Mouse (Mus musculus) neural tube, embryonic 12.5 days (tissue): ENCODE results near the gene Gli2. TPM values are rescaled to one million over a fixed set of nuclear protein-coding genes. Genes with fewer than 3 reads are reported as not detected.

Experiments
- ATAC-seq: fragments of 200-750 bp; cut with Nextera tagmentation; 2 replicates; pipeline ENCODE4 v1.8.0; 2017; ENCODE audit warnings: low read depth, mild to moderate bottlenecking, moderate TSS enrichment, moderate library complexity; ENCODE audit not compliant: low FRiP score
- H3K27ac ChIP-seq: fragments of 300-500 bp; sonication (generic); 2 replicates; pipeline ENCODE4 v1.5.1; 2016
- H3K27me3 ChIP-seq: fragments of 300-500 bp; sonication (generic); replicated peaks from 2 replicates; pipeline ENCODE4 v1.6.1; 2016; ENCODE audit warnings: mild to moderate bottlenecking
- H3K36me3 ChIP-seq: fragments of 300-500 bp; sonication (generic); 2 replicates; pipeline ENCODE4 v1.6.1; 2016; ENCODE audit warnings: mild to moderate bottlenecking
- H3K4me1 ChIP-seq: fragments of 300-500 bp; sonication (generic); 2 replicates; pipeline ENCODE4 v1.6.1; 2016
- H3K4me2 ChIP-seq: fragments of 300-500 bp; sonication (generic); replicated peaks from 2 replicates; pipeline ENCODE4 v1.6.1; 2016; ENCODE audit warnings: mild to moderate bottlenecking
- H3K4me3 ChIP-seq: fragments of 300-500 bp; sonication (generic); 2 replicates; pipeline ENCODE4 v1.5.1; 2016
- H3K9ac ChIP-seq: fragments of 300-500 bp; sonication (generic); 2 replicates; pipeline ENCODE4 v1.6.1; 2016; ENCODE audit warnings: mild to moderate bottlenecking
- H3K9me3 ChIP-seq: fragments of 300-500 bp; sonication (generic); 2 replicates; pipeline ENCODE4 v1.6.1; 2016; ENCODE audit warnings: mild to moderate bottlenecking
- WGBS: fragments of 180-500 bp; shearing (Covaris S2); methylation state at CpG from one replicate; pipeline ENCODE4 v1.1.7; 2016; 5-methylcytosine and 5-hydroxymethylcytosine counted together
- polyA plus RNA-seq: library from polyadenylated mRNA; unstranded; fragments of >200 nt; fragmentation: Nextera tagmentation; extraction: Ambion mirVana; gene quantifications from 2 replicates; pipeline ENCODE4 v1.2.1, GENCODE M21; 2016

The Gli2 gene
- polyA plus RNA-seq, 1 experiment from 2014 or later: 6.6 TPM

- no peaks in the 10 kb centered on the region for H3K27me3 ChIP-seq
Observed at GRCm38 (mm10) chr1:118954434-118955301, 98.8 kb downstream of the Gli2 start.

GRCm38 (mm10) chr1:118953031-118953430 lies 100.4 kb downstream of the Gli2 start:
- no peak overlapping the region for H3K4me2 ChIP-seq
- H3K9ac ChIP-seq: no peak overlapping the region
- no peak overlapping the region for H3K4me3 ChIP-seq
- H3K4me1 ChIP-seq: peaks cover 16% of the 10 kb centered on the region
- H3K9me3 ChIP-seq: no peaks in the 10 kb centered on the region
- H3K36me3 ChIP-seq: peaks cover 11% of the 10 kb centered on the region
- no peak for ATAC-seq
- WGBS: 93% methylated on average over 3 of the region's 3 CpGs
- H3K27ac ChIP-seq: no peak overlapping the region
- no peaks in the 10 kb centered on the region for H3K27me3 ChIP-seq

More at GRCm38 (mm10) chr1:118954434-118955301, 98.8 kb downstream of the Gli2 start:
- Histone ChIP-seq H3K4me1 (peaks cover 16% of the 10 kb centered on the region), H3K27ac (no peak overlapping the region), H3K9ac (no peak overlapping the region), H3K36me3 (no peaks in the 10 kb centered on the region; the same call in 1 of the 2 replicates), H3K9me3 (no peaks in the 10 kb centered on the region), H3K4me2 (0 out of 2 replicates have a peak overlapping the region, but pooled peaks have one; percentile 12), H3K4me3 (no peak overlapping the region)
- 39% methylated on average over 10 of the region's 10 CpGs for WGBS
- peak; percentile 89 for ATAC-seq

- H3K9ac ChIP-seq: no peak overlapping the region
- H3K27ac ChIP-seq: no peak overlapping the region
- H3K4me3 ChIP-seq: no peak overlapping the region
- H3K4me1 ChIP-seq: peaks cover 16% of the 10 kb centered on the region
- ATAC-seq: no peak
- H3K27me3 ChIP-seq: no peaks in the 10 kb centered on the region
- no peaks in the 10 kb centered on the region for H3K9me3 ChIP-seq
- 80% methylated on average over 5 of the region's 5 CpGs for WGBS
- H3K36me3 ChIP-seq: peaks cover 11% of the 10 kb centered on the region
- H3K4me2 ChIP-seq: no peak overlapping the region
Observed at GRCm38 (mm10) chr1:118952318-118952717, 101.1 kb downstream of the Gli2 start.

- no peak overlapping the region for H3K4me2 ChIP-seq
- no peak overlapping the region for H3K4me3 ChIP-seq
- no peaks in the 10 kb centered on the region for H3K27me3 ChIP-seq
- H3K27ac ChIP-seq: no peak overlapping the region
- H3K36me3 ChIP-seq: peaks cover 11% of the 10 kb centered on the region
- ATAC-seq: no peak
- no peak overlapping the region for H3K9ac ChIP-seq
- no peaks in the 10 kb centered on the region for H3K9me3 ChIP-seq
- 88% methylated on average over 2 of the region's 2 CpGs for WGBS
- no peaks in the 10 kb centered on the region for H3K4me1 ChIP-seq
Observed at GRCm38 (mm10) chr1:118948407-118948806, 105.0 kb downstream of the Gli2 start.

DNA sequence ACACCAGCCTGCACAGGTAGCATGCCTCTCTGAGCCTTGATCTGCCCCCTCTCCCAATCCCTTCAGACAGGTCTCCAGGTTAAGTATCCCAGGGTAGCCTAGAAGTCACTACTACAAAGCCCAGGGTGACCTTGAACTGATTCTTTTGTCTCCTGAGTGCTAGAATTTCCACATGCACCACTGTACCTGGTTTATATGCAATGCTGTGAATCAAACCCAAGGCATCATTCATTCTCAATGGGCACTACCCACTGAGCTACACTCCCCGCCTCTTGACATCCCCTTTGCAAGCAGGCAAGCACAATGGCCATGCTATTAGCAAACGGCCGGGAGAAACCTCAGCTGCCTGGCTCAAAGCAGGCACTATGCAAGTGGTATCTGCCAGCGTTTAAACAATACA lies 106.2 kb downstream of the Gli2 start:
- no peaks in the 10 kb centered on the region for H3K9me3 ChIP-seq
- H3K4me1 ChIP-seq: no peaks in the 10 kb centered on the region
- H3K27me3 ChIP-seq: no peaks in the 10 kb centered on the region
- no peak overlapping the region for H3K27ac ChIP-seq
- WGBS: 75% methylated on average over 4 of the region's 4 CpGs
- no peak for ATAC-seq
- H3K4me3 ChIP-seq: no peak overlapping the region
- H3K36me3 ChIP-seq: peaks cover 11% of the 10 kb centered on the region
- H3K4me2 ChIP-seq: no peak overlapping the region
- no peak overlapping the region for H3K9ac ChIP-seq

- no peak overlapping the region for H3K27ac ChIP-seq
- no peak overlapping the region for H3K4me2 ChIP-seq
- no peak for ATAC-seq
- H3K9me3 ChIP-seq: no peaks in the 10 kb centered on the region
- no peak overlapping the region for H3K9ac ChIP-seq
- H3K4me1 ChIP-seq: peaks cover 20% of the 10 kb centered on the region
- 63% methylated on average over 8 of the region's 8 CpGs for WGBS
- H3K36me3 ChIP-seq: no peaks in the 10 kb centered on the region
- no peaks in the 10 kb centered on the region for H3K27me3 ChIP-seq
- no peak overlapping the region for H3K4me3 ChIP-seq
Observed at GRCm38 (mm10) chr1:118941336-118941735, 112.1 kb downstream of the Gli2 start.

DNA sequence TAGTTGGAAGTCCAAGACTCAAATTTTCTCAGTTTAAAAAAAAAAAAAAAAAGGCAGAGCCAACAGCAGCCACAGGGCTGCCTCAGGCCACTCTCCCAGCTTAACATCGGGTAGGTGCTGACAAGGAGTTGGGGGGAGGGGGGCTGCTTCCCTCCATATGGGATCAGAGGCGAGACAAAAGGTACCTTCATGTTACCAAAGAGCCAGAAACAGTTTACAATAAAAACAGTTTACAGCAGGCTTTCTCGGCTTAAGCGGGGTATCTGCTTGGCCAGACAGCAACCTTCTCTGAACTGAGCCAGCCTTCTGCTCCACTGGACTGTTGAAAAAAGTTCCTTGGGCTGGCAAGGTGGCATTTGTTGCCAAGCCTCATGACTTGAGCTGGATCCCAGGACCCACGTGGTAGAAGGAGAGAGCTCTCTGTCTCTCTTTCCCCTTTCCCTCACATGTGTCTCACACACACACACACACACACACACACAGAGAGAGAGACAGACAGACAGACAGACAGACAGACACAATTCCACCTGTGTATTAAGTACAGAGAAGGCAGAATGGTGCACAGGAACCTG lies 113.1 kb downstream of the Gli2 start:
- no peak overlapping the region for H3K4me2 ChIP-seq
- no peak overlapping the region for H3K9ac ChIP-seq
- H3K4me1 ChIP-seq: peaks cover 29% of the 10 kb centered on the region
- H3K27ac ChIP-seq: no peak overlapping the region
- no peaks in the 10 kb centered on the region for H3K9me3 ChIP-seq
- no peaks in the 10 kb centered on the region for H3K27me3 ChIP-seq
- no peak for ATAC-seq
- H3K4me3 ChIP-seq: no peak overlapping the region
- H3K36me3 ChIP-seq: no peaks in the 10 kb centered on the region
- 32% methylated on average over 5 of the region's 5 CpGs for WGBS

GRCm38 (mm10) chr1:118938206-118938605 lies 115.2 kb downstream of the Gli2 start:
- Histone ChIP-seq H3K27ac (no peak overlapping the region), H3K36me3 (no peaks in the 10 kb centered on the region), H3K27me3 (no peaks in the 10 kb centered on the region)

DNA sequence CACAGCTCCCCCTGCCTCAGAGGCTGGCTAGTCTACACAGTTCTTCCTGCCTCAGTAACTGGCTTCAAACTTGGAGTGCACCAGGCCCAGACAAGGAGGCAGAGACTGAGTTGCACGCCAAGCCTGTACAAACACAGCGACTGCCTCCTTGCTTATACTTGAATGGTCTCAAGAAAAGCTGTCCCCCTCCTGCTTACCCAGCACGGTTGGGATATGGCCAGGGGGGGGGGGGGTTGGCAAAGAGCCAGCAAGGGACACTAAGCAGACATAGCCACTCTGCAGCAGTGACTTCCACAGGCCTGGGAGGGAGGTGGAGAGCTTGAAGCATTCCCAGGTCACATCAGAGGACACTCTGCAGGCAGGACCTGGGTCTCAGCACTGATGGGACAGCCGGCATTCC lies 117.3 kb downstream of the Gli2 start:
- no peak overlapping the region for H3K4me3 ChIP-seq
- ATAC-seq: peak; percentile 32; the same call in 1 of the 2 replicates
- H3K4me1 ChIP-seq: peaks cover 38% of the 10 kb centered on the region
- H3K4me2 ChIP-seq: no peak overlapping the region
- no peak overlapping the region for H3K9ac ChIP-seq
- WGBS: 29% methylated on average over 4 of the region's 4 CpGs
- H3K36me3 ChIP-seq: no peaks in the 10 kb centered on the region
- no peak overlapping the region for H3K27ac ChIP-seq
- H3K9me3 ChIP-seq: no peaks in the 10 kb centered on the region
- no peaks in the 10 kb centered on the region for H3K27me3 ChIP-seq

More at GRCm38 (mm10) chr1:118938206-118938605, 115.2 kb downstream of the Gli2 start:
- H3K4me3 ChIP-seq: no peak overlapping the region
- H3K4me2 ChIP-seq: no peak overlapping the region
- H3K4me1 ChIP-seq: peaks cover 39% of the 10 kb centered on the region
- no peaks in the 10 kb centered on the region for H3K9me3 ChIP-seq
- 60% methylated on average over 4 of the region's 4 CpGs for WGBS
- no peak for ATAC-seq
- no peak overlapping the region for H3K9ac ChIP-seq

DNA sequence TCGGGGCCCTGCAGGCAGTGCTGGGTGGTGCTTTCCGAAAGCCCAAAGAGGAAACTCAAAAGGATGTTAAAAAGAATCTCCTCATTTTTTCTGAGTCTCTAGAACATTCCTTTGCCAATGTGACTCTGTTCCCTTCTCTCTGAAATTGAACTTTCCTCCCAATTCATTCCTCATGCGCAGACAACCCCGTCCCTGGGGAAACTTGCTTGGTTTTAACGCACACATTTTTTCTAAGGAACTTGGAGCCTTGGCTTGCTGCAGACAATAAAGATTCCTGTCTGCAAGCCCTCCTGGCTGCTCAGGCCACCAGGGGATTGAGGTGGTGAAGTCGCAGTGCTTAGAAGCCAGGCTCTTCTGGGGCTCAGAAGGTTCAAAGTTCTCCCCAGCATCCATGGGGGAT lies 117.9 kb downstream of the Gli2 start:
- Histone ChIP-seq H3K9me3 (no peaks in the 10 kb centered on the region), H3K9ac (no peak overlapping the region), H3K4me1 (peaks cover 32% of the 10 kb centered on the region), H3K4me3 (no peak overlapping the region), H3K27ac (no peak overlapping the region), H3K27me3 (no peaks in the 10 kb centered on the region), H3K4me2 (no peak overlapping the region), H3K36me3 (no peaks in the 10 kb centered on the region)
- ATAC-seq: no peak
- 56% methylated on average over 6 of the region's 6 CpGs for WGBS

- H3K4me3 ChIP-seq: no peak overlapping the region
- no peak overlapping the region for H3K27ac ChIP-seq
- H3K9me3 ChIP-seq: no peaks in the 10 kb centered on the region
- no peaks in the 10 kb centered on the region for H3K27me3 ChIP-seq
- 95% methylated on average over 5 of the region's 5 CpGs for WGBS
- no peak for ATAC-seq
- peaks cover 23% of the 10 kb centered on the region for H3K4me1 ChIP-seq
- H3K9ac ChIP-seq: no peak overlapping the region
- H3K36me3 ChIP-seq: no peaks in the 10 kb centered on the region
- no peak overlapping the region for H3K4me2 ChIP-seq
Observed at GRCm38 (mm10) chr1:118932167-118932566, 121.3 kb downstream of the Gli2 start.

DNA sequence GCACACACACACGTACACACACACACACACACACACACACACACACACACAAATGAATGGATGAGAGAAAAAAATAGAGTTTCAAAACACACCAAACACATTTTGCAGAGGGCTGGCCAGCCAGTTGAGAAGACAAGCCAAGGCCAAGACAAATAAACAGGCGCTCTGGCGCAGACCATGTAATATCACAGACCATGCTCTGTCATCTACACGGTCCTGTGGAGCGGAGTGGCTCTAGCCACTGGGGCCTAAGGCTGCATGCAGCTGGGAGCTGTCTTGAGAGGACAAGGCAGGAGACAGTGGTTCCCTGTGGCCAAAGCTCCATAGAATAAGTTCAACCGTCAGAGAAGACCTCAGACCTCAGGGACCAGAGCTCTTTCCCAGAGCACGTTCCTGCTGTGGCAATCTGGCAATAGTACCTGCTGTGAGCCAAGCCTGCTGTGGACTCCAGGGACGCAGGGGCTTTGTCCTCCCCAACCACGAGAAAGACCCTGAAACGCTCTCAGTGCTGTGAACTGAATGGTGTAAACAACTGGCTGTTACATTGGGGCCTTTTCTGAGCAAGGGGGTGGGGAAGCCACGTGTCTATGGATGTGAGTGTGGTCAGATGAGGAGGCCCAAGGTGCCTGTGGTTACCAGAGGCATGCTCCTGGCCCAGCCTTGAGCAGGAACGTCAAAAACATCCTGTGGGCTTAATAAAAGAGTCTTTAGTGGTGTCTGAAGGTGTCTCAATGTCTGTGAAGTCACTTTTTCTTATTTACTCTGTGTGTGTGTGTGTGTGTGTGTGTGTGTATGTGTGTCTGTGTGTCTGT lies 125.7 kb downstream of the Gli2 start:
- Histone ChIP-seq H3K27ac (no peak overlapping the region), H3K27me3 (no peaks in the 10 kb centered on the region), H3K9me3 (no peaks in the 10 kb centered on the region), H3K9ac (no peak overlapping the region), H3K4me1 (peaks cover 9% of the 10 kb centered on the region; the same call in 1 of the 2 replicates), H3K36me3 (no peaks in the 10 kb centered on the region), H3K4me2 (no peak overlapping the region), H3K4me3 (no peak overlapping the region)
- 55% methylated on average over 12 of the region's 12 CpGs for WGBS
- no peak for ATAC-seq
